Comparison of ENCODE assay signal across 9 mouse cellular contexts in genomic region chr9:51985493-51986099, GRCm38 (mm10). TPM values are rescaled to one million over a fixed set of nuclear protein-coding genes. Genes with fewer than 3 reads are reported as not detected.
A peak's percentile ranks its signal among the peaks of the same experiment; 100 is the strongest.
DNase-seq lines count a peak whose midpoint lies in the region; ATAC-seq and TF ChIP-seq lines count a peak whose summit lies in the region.
"Had no signal": no experiment of that assay in that cellular context is flagged by ENCODE, and none has a peak within 500 bp of the region (broad histone marks: within the 10 kb centered on the region; RNA-seq: fewer than 3 reads in every experiment).

No protein-coding gene starts in this region.

- no peak overlapping the region for H3K4me3 ChIP-seq in kidney, embryonic 15.5 days (replicated peaks)
- no peak overlapping the region for H3K4me3 ChIP-seq in olfactory bulb, adult 2 months (ENCODE audit: insufficient read depth, low read depth, low read length)
- H3K4me3 ChIP-seq: heart, adult 2 months; midbrain, embryonic 12.5 days had no signal

- no peak overlapping the region for H3K9ac ChIP-seq in kidney, embryonic 15.5 days
- H3K9ac ChIP-seq: midbrain, embryonic 12.5 days had no signal

- no peaks in the 10 kb centered on the region for H3K27me3 ChIP-seq in kidney, embryonic 15.5 days
- H3K27me3 ChIP-seq: midbrain, embryonic 12.5 days had no signal

- H3K36me3 ChIP-seq in kidney, embryonic 15.5 days, result no peaks in the 10 kb centered on the region
- H3K36me3 ChIP-seq: midbrain, embryonic 12.5 days had no signal

- no peak for TF ChIP-seq POLR2A in olfactory bulb, adult 2 months (IDR thresholded peaks at IDR 0.05; ENCODE audit: insufficient read depth, low read depth, low read length)

- no peak for TF ChIP-seq CTCF in olfactory bulb, adult 2 months (IDR thresholded peaks at IDR 0.05; ENCODE audit: insufficient read depth, low read depth, low read length)

- peak; percentile 33 for DNase-seq in kidney, adult 18-20 months
- peak; percentile 57 for DNase-seq in fat pad, adult 2 months (ENCODE audit: extremely low read depth, low read depth, low spot score)
- DNase-seq in kidney, postnatal 36 days, result peak; percentile 31 to 63
- DNase-seq in embryo, embryonic 9.5 days (ENCODE audit: extremely low spot score), result no peak
- no peak for DNase-seq in urinary bladder, adult 18-20 months (ENCODE audit: low spot score in 2 of 2)

- ATAC-seq in kidney, embryonic 15.5 days (replicated peaks; ENCODE audit: low FRiP score), result no peak

- 83% methylated on average over 11 of the region's 11 CpGs for WGBS in kidney, embryonic 15.5 days
- WGBS in olfactory bulb, adult 2 months, result 33% methylated on average over 11 of the region's 11 CpGs

- H3K4me2 ChIP-seq in kidney, embryonic 15.5 days, result no peak overlapping the region
- H3K4me2 ChIP-seq: midbrain, embryonic 12.5 days had no signal

- H3K4me1 ChIP-seq in kidney, embryonic 15.5 days, result no peaks in the 10 kb centered on the region
- H3K4me1 ChIP-seq in olfactory bulb, adult 2 months (ENCODE audit: control insufficient read depth, insufficient read depth, low read length), result peaks cover 4% of the 10 kb centered on the region; the same call in 1 of the 2 replicates
- H3K4me1 ChIP-seq: midbrain, embryonic 12.5 days had no signal

- H3K9me3 ChIP-seq in kidney, embryonic 15.5 days (replicated peaks), result no peaks in the 10 kb centered on the region
- H3K9me3 ChIP-seq: midbrain, embryonic 12.5 days had no signal

- H3K27ac ChIP-seq in kidney, embryonic 15.5 days, result no peak overlapping the region
- peak overlapping the region; percentile 45; the same call in 1 of the 2 replicates for H3K27ac ChIP-seq in olfactory bulb, adult 2 months (ENCODE audit: insufficient read depth, low read depth, low read length)
- H3K27ac ChIP-seq: heart, adult 2 months; midbrain, embryonic 12.5 days had no signal

RNA-seq across cellular contexts. Expression of gene Fdx1, which starts 22.2 kb away (rescaled TPM):
- polyA plus RNA-seq in kidney, embryonic 15.5 days (2015; fragmentation: Nextera tagmentation; extraction: Ambion mirVana), result 105 and 129 TPM in 2 replicates
- polyA plus RNA-seq in olfactory bulb, adult 2 months (2012; ENCODE audit: insufficient read depth, insufficient read length, low replicate concordance, missing spikeins), result not detected in 2 replicates

Comparison
In these comparisons a context has a peak if more than half of its experiments do, and no peak if none do; other contexts are left out.
1. DNase-seq: peak in kidney, adult 18-20 months (single experiment), fat pad, adult 2 months (single experiment) and kidney, postnatal 36 days (2 of 2); none in embryo, embryonic 9.5 days (single experiment) and urinary bladder, adult 18-20 months (0 of 2).
2. RNA of gene Fdx1, which starts 22.2 kb away (polyA plus RNA-seq): 105 to 129 TPM in kidney, embryonic 15.5 days; not detected in olfactory bulb, adult 2 months; every median in the first group is over 100 times any median in the second.